Mouse (Mus musculus): ENCODE data around the gene Scarf2.

Scarf2 gene

DNA sequence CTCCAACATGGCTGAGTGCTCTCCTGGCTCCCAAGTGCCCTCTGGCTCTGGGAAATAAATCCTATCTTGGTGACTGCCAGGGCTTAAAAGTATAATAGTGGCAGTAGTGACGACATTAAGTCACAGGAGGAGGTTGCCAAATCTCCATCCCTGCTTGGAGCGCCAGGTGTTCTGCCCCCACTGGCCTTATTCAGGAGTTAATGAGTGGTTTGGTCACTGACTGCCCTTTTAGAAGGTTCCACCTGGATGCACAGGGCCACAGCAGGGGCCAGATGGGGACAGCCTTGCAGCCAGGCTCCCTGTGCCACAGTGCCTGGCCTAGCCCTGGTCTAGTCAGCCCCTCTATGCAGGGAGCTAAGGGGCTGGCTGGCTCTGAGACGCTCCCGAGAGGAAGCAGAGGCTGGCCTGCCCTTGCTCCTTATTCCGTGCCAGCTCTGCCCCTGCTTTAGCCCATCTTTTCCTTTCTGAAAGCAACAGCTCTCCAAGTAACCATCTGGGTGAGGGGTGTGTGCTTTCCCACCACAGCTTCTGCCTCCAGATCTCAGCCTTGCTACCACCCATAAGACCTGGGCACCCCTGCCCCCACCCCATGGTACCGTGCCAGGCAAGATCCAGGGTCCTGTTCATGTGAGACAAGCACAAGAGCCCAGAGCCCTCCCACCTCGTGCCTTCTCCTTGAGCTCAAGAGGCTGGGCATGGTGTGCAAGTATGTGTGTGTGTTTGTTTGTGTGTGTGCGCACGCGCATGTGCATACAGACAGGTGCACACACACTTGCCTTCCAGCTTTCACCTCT lies 33.5 kb downstream of the Scarf2 start:
- DNase-seq (ENCODE audit: low spot score), result no peak

GRCm38 (mm10) chr16:17831781-17832180 lies 34.7 kb downstream of the Scarf2 start:
- DNase-seq (ENCODE audit: low spot score), result no peak

GRCm38 (mm10) chr16:17832821-17833220 lies 35.7 kb downstream of the Scarf2 start, which contains the start of gene B830017H08Rik:
B830017H08Rik (plus strand) TSS chr16:17833121.
- no peak for DNase-seq (ENCODE audit: low spot score)

DNA sequence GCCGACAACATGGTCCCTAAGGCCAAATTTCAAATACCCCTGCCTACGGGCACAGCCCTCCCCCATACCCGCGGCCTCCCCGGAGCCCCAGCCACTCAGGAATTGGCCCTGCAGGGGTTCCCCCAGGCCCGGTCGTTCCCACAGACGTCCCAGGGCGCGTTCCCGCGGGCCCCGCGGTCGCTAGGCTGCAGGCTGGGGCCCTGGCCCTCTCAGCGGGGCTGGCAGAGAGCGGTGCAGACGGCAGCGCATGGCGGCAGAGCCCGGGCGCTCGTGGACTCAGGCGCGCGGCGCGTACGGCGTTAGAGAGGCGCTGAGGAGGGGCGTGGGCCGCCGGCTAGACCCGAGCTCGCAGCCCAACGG lies 36.2 kb downstream of the Scarf2 start:
- no peak for DNase-seq (ENCODE audit: low spot score)

DNA sequence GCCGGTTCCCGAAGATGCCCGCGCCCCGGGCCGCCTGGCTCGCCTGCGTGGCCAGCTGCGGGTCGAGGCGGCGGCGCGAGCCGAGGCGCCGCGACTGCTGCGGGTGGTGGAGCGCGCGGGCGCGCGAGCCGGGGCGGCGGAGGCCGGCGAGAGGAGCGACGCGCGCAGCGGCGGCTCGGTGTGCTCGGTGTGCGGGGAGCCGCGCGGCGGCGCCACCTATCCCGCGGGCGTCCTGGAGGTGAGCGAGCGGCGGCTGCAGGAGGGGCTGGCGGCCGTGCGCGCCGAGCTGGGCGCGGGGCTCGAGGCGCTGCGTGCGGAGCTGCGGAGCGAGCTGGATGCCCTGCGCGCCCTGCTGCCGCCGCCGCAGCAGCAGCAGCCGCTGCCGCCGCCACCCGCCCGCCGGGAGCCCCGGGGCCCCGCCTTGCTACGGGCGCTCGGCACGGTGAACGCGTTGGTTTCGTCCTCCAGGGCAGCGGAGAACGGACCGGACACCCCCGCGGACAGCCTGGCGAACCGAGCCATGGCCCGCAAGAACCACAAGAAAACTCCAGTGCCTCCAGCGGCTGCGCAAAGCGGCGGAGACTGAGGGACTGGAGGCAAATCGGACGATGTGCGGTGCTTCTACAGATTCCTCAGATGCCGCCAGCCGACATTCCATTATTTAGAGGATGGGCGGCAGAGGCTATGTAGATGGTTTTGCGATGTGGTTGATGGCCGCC lies 36.8 kb downstream of the Scarf2 start:
- DNase-seq (ENCODE audit: low spot score), result no peak

GRCm38 (mm10) chr16:17834543-17834942 lies 37.5 kb downstream of the Scarf2 start:
- no peak for DNase-seq (ENCODE audit: low spot score)

- no peak for DNase-seq (ENCODE audit: low spot score)
Observed at GRCm38 (mm10) chr16:17835481-17835880, 38.4 kb downstream of the Scarf2 start.

DNA sequence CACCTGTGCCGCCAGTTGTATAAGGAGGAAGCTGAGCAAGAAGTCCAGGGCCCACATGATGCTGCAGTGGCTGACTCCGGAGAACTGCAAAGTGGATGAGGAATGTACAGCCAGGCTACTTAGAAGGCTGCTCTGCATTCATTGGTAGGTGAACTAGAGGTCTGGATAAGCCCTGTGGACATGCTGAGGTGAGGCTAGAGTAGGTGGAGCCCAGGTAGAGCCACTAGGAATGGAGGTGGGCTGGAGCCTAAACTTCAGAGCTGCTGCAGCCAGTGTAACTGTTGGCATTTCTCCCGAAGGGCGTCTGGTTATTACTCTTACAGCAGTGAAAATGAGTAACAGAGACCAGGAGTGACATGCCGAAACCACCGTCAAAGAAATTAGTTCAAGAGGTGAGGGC lies 41.0 kb downstream of the Scarf2 start, which contains the start of gene Car15:
Gene Car15, minus strand, starts transcription at position 314 of the 400 bp plus-strand sequence.
- DNase-seq (ENCODE audit: low spot score), result no peak

DNA sequence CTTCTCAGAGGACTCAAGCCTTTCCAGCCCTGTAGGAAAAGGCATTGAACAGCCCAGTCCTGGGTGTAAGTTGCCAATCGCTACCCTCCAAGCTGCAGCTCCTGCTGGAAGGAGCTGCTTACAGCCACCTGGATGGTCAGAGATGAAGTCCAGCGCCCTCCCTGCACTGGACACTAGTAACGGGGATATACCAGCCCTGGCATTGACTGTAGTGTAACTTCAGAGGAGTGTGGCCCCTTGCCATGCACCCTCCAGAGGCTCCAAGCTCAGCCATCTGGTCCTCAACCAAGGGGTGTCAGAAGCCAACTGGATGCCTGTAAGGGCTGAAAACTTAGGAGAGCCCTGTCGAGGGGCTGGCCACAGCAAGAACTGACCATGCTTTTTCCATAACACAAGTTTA lies 42.9 kb downstream of the Scarf2 start:
- no peak for DNase-seq (ENCODE audit: low spot score)

DNA sequence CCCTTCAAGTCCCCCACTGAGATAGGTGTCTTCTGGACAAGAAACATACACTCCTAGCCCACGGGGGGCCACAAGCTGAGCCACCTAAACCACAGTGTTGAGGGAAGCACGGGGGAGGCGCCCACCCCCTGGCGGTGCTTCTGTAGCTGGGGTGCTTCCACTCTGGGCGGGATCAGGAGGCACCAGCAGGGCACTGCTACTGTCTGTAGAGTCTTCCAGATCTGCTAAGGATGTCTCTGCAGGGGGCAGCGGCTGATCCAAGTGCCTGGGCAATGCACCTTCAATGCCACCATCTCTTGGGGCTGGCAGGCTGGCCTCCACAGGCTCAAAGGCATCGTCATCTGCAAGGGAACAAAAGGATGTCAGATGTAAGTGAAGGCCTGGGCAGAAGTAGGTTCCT lies 45.4 kb downstream of the Scarf2 start:
- DNase-seq (ENCODE audit: low spot score), result no peak

GRCm38 (mm10) chr16:17843701-17844365 lies 46.8 kb downstream of the Scarf2 start:
- no peak for DNase-seq (ENCODE audit: low spot score)

DNA sequence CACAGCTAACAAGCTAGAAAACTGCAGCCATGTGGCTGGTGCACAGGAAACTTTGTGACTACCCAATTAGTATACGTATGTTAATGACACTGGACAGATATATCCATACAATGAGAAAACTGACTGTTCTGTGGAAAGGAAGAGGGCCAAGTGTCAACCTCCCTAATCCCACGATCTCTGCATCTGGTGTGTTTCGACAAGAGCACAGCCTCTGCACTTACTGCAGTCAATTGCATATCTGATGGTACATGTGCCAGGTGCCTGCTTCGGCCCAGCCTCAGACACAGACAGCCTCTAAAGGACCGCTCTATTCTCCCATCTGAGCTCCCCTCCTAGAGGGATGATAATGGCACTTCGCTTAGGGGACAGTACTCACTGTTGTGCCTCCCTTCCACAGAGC lies 51.3 kb downstream of the Scarf2 start:
- DNase-seq (ENCODE audit: low spot score), result no peak

- peak; percentile 81 for DNase-seq (ENCODE audit: low spot score)
Observed at GRCm38 (mm10) chr16:17848928-17849327, 51.8 kb downstream of the Scarf2 start.

DNA sequence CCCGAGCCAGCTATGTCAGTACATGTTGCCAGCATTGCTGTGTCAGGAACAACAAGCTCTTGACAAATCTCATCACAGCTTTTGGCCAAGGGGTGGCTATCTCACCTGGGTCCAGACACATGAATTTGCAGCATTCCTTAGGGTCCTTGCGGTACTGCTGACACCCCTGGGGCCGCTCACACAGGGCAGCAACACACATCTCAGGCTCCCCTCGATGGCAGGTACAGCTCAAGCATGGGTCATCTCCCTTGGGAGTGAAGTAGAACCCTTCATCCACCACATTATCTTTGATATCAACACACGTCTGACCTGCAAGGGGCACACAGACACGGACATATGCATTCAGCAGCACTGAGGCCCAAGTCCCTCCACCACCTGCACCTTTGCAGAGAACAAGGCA lies 52.4 kb downstream of the Scarf2 start:
- no peak for DNase-seq (ENCODE audit: low spot score)

GRCm38 (mm10) chr16:17851331-17851730 lies 54.2 kb downstream of the Scarf2 start:
- no peak for DNase-seq (ENCODE audit: low spot score)

DNA sequence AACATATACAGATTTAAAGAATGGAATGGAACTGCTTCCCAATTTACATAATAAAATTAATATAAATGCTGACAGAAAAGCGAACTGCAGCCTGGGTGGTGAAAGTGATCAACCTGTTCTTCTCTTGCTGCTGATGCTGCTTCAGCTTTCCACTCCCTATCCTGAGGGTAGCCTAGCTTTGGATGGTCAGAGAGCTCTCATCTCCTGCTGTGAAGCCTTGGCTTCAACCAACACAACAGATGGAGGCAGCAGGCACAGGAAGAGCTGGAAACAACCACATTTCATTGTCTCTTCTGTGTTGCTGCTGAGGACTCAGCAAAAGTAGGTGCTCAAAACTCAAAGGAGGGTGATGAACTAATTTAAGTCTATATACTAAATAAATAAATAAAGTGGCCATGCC lies 54.8 kb downstream of the Scarf2 start:
- no peak for DNase-seq (ENCODE audit: low spot score)

- DNase-seq (ENCODE audit: low spot score), result no peak
Observed at GRCm38 (mm10) chr16:17853263-17853662, 56.2 kb downstream of the Scarf2 start.

- DNase-seq (ENCODE audit: low spot score), result no peak
Observed at GRCm38 (mm10) chr16:17857157-17857556, 60.1 kb downstream of the Scarf2 start.
